15 mouse cellular contexts compared by ENCODE assay signal in genomic region chr9:54656402-54656801, GRCm38 (mm10). TPM values are rescaled to one million over a fixed set of nuclear protein-coding genes. Genes with fewer than 3 reads are reported as not detected.
"Had no signal": no experiment of that assay in that cellular context is flagged by ENCODE, and none has a peak within 500 bp of the region (broad histone marks: within the 10 kb centered on the region; RNA-seq: fewer than 3 reads in every experiment).

No protein-coding gene starts in this region.

- H3K36me3 ChIP-seq: lung, embryonic 15.5 days; midbrain, embryonic 12.5 days; neural tube, embryonic 12.5 days; stomach, embryonic 15.5 days had no signal

- H3K9ac ChIP-seq: liver, embryonic 14.5 days; lung, embryonic 15.5 days; midbrain, embryonic 12.5 days; neural tube, embryonic 12.5 days; stomach, embryonic 15.5 days had no signal

- H3K4me1 ChIP-seq: lung, embryonic 15.5 days; stomach, embryonic 15.5 days had no signal

- DNase-seq: liver; midbrain, embryonic 14.5 days; right cerebral cortex, postnatal 14 days; thymus, adult 2 months; thymus, postnatal 25 days; thymus, postnatal 4 days had no signal

- H3K27me3 ChIP-seq: lung, embryonic 15.5 days; midbrain, embryonic 12.5 days; neural tube, embryonic 12.5 days; stomach, embryonic 15.5 days had no signal

- H3K4me2 ChIP-seq: liver, embryonic 11.5 days; lung, embryonic 15.5 days; midbrain, embryonic 12.5 days; neural tube, embryonic 12.5 days; stomach, embryonic 15.5 days had no signal

- H3K27ac ChIP-seq: liver, embryonic 14.5 days; lung, embryonic 15.5 days; macrophage; midbrain, embryonic 12.5 days; neural tube, embryonic 12.5 days; stomach, embryonic 15.5 days; stomach, postnatal 0 days had no signal

- H3K9me3 ChIP-seq: lung, embryonic 15.5 days; megakaryocyte, embryonic 14.5 days; midbrain, embryonic 12.5 days; neural tube, embryonic 12.5 days; stomach, embryonic 15.5 days had no signal

- H3K4me3 ChIP-seq: lung, embryonic 15.5 days; megakaryocyte, embryonic 14.5 days; midbrain, embryonic 12.5 days; neural tube, embryonic 12.5 days; stomach, embryonic 15.5 days had no signal

RNA-seq across cellular contexts. Expression of gene Acsbg1, which starts 5.3 kb away (rescaled TPM):
- polyA plus RNA-seq: macrophage had no signal
